In the genomic region with DNA sequence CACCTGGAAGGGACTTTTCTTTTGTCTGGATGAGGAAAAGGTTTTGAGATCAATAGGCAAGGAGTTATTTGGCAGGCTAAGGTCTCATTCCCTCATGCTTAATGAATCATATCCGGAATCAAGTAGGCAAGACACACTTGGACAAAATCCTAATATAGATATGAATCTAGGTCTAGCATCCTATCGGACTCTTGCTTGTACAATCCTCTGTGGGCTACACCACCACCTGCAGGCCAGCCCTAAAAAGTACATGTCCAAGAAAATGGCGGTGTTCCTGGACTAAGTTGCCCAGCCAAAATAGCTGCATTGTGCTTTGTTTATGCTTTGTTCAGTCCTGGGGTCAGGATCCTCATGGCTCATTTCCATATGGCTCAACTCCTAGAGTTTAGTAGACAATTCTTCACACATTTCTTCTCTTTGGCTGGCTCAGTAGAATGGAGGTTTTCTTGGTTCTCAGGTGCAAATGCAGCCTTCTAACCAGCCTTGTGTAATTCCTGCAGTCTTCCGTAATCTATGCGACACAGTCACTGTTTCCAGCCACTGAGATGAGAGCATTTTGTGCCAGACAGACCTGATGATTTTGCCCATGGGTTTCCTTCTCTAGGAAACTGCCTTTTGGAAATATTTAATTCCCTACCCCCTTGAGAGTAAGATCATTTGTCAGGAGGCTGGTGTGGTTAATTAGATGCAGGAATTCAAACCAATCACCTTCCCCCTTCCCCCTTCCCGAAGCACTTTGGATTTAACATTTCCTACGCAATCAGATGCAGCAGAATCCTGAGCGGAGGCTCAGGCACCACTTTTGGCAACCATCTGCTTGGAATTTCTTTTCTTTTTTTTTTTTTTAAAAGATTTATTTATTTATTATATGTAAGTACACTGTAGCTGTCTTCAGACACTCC, we compare ENCODE assay signal across 8 mouse cellular contexts.
DNase-seq lines count a peak whose midpoint lies in the region; ATAC-seq and TF ChIP-seq lines count a peak whose summit lies in the region.

No protein-coding gene starts in this region.

- no peak overlapping the region for H3K4me2 ChIP-seq in hindbrain, postnatal 0 days (ENCODE audit: low read depth, low read length)
- H3K4me2 ChIP-seq in liver, postnatal 0 days (ENCODE audit: low read depth, low read length): no peak overlapping the region

- TF ChIP-seq EP300 in liver, postnatal 0 days (IDR thresholded peaks at IDR 0.05; ENCODE audit: low read depth): no peak

- no peaks in the 10 kb centered on the region for H3K36me3 ChIP-seq in hindbrain, postnatal 0 days (ENCODE audit: insufficient read depth, low read length)
- no peaks in the 10 kb centered on the region for H3K36me3 ChIP-seq in liver, postnatal 0 days (replicated peaks; ENCODE audit: insufficient read depth, low read length)

- no peak for TF ChIP-seq POLR2A in bone marrow, adult 2 months (IDR thresholded peaks at IDR 0.05; ENCODE audit: borderline replicate concordance, control insufficient read depth, low read depth, low read length)
- no peak for TF ChIP-seq POLR2A in embryonic fibroblast, embryonic 13.5 days (IDR thresholded peaks at IDR 0.05; ENCODE audit: low read depth, low read length)

- peak; percentile 64; the same call in 1 of the 2 replicates for ATAC-seq in hindbrain, postnatal 0 days
- no peak for ATAC-seq in liver, postnatal 0 days

- H3K27me3 ChIP-seq in hindbrain, postnatal 0 days (ENCODE audit: insufficient read depth, low read length): no peaks in the 10 kb centered on the region
- no peaks in the 10 kb centered on the region for H3K27me3 ChIP-seq in liver, postnatal 0 days (ENCODE audit: insufficient read depth, low read length)

- no peaks in the 10 kb centered on the region for H3K4me1 ChIP-seq in bone marrow, adult 2 months (ENCODE audit: control insufficient read depth, insufficient read depth, low read length)
- H3K4me1 ChIP-seq in embryonic fibroblast, embryonic 13.5 days (ENCODE audit: control insufficient read depth, insufficient read depth, low read length): peaks cover 9% of the 10 kb centered on the region
- H3K4me1 ChIP-seq in hindbrain, postnatal 0 days (ENCODE audit: insufficient read depth, low read length): 0 out of 2 replicates have a peak, but pooled peaks cover 7% of the 10 kb centered on the region
- H3K4me1 ChIP-seq in liver, postnatal 0 days (ENCODE audit: insufficient read depth): no peaks in the 10 kb centered on the region

- no peaks in the 10 kb centered on the region for H3K9me3 ChIP-seq in hindbrain, postnatal 0 days (ENCODE audit: low read length)
- H3K9me3 ChIP-seq in liver, postnatal 0 days (ENCODE audit: low read length): no peaks in the 10 kb centered on the region

- H3K9ac ChIP-seq in hindbrain, postnatal 0 days (replicated peaks; ENCODE audit: low read length): no peak overlapping the region
- no peak overlapping the region for H3K9ac ChIP-seq in liver, postnatal 0 days (replicated peaks)

- WGBS in bone marrow, adult 2 months: 52% methylated on average over 8 of the region's 8 CpGs
- WGBS in hindbrain, postnatal 0 days: 37% methylated on average over 8 of the region's 8 CpGs
- WGBS in liver, postnatal 0 days (ENCODE audit: insufficient replicate concordance): 53% methylated on average over 8 of the region's 8 CpGs

- no peak overlapping the region for H3K4me3 ChIP-seq in bone marrow, adult 2 months (replicated peaks; ENCODE audit: control insufficient read depth, low read depth, low read length)
- H3K4me3 ChIP-seq in embryonic fibroblast, embryonic 13.5 days (ENCODE audit: insufficient read depth, low read length): no peak overlapping the region
- H3K4me3 ChIP-seq in hindbrain, postnatal 0 days (ENCODE audit: low read length): no peak overlapping the region
- no peak overlapping the region for H3K4me3 ChIP-seq in liver, postnatal 0 days (ENCODE audit: low read depth, low read length)

- peak; percentile 62 for DNase-seq in urinary bladder, postnatal 14 days (ENCODE audit: low spot score)
- no peak for DNase-seq in urinary bladder, postnatal 10 days (ENCODE audit: low spot score)
- peak; percentile 73 for DNase-seq in hindbrain, postnatal 0 days (ENCODE audit: low spot score)
- DNase-seq in liver, postnatal 0 days: peak; percentile 61
- peak; percentile 74 for DNase-seq in retina, postnatal 1 day
- DNase-seq in yolk sac, embryonic 10.5 days (ENCODE audit: low spot score): no peak

- peak; percentile 66 for TF ChIP-seq CTCF in bone marrow, adult 2 months (IDR thresholded peaks at IDR 0.05; ENCODE audit: control insufficient read depth, insufficient read depth, low read length)
- TF ChIP-seq CTCF in embryonic fibroblast, embryonic 13.5 days (IDR thresholded peaks at IDR 0.05; ENCODE audit: borderline replicate concordance, insufficient read depth, low read length): peak; percentile 49; the same call in 1 of the 2 replicates
- peak; percentile 84 for TF ChIP-seq CTCF in hindbrain, postnatal 0 days (IDR thresholded peaks at IDR 0.05; ENCODE audit: low read depth)
- TF ChIP-seq CTCF in liver, postnatal 0 days (IDR thresholded peaks at IDR 0.05; ENCODE audit: low read depth): peak; percentile 81

- no peak overlapping the region for H3K27ac ChIP-seq in bone marrow, adult 2 months (ENCODE audit: control insufficient read depth, insufficient read depth, low read depth, low read length, poor library complexity)
- peak overlapping the region; percentile 20; the same call in 1 of the 2 replicates for H3K27ac ChIP-seq in embryonic fibroblast, embryonic 13.5 days (ENCODE audit: insufficient read depth, low read length)
- peak overlapping the region; percentile 29; the same call in 1 of the 2 replicates for H3K27ac ChIP-seq in hindbrain, postnatal 0 days
- no peak overlapping the region for H3K27ac ChIP-seq in liver, postnatal 0 days (ENCODE audit: low read depth)

Comparison
In these comparisons a context has a peak if more than half of its experiments do, and no peak if none do; other contexts are left out.
1. DNase-seq: peak in urinary bladder, postnatal 14 days (single experiment), hindbrain, postnatal 0 days (single experiment), liver, postnatal 0 days (single experiment) and retina, postnatal 1 day (single experiment); none in urinary bladder, postnatal 10 days (single experiment) and yolk sac, embryonic 10.5 days (single experiment).
2. H3K27ac ChIP-seq: peak in embryonic fibroblast, embryonic 13.5 days (single experiment) and hindbrain, postnatal 0 days (single experiment); none in bone marrow, adult 2 months (single experiment) and liver, postnatal 0 days (single experiment).
3. Peak in every context shown above with its lines, with median percentiles within 50 percentile points of each other: CTCF ChIP-seq.